Mouse (Mus musculus) right cerebral cortex, postnatal 10 days (tissue): ENCODE measurements at regions not wholly inside any gene's neighbourhood (a gene's known extent, or its start where the extent isn't known, plus 50 kb on each side); places are given as distances from the start of the nearest gene placed in this dataset.
A peak's percentile ranks its signal among the peaks of the same experiment; 100 is the strongest.
"Not testable (repeated sequence)": the region's sequence is repeated elsewhere in the genome, so short reads cannot be mapped to it uniquely, and the experiment has no call there.

Experiments used
- DNase-seq, 2 experiments: peaks; one replicate each; pipeline ENCODE4 v3.0.0; 2021; ENCODE audit warnings: low spot score in 2 of 2

DNA sequence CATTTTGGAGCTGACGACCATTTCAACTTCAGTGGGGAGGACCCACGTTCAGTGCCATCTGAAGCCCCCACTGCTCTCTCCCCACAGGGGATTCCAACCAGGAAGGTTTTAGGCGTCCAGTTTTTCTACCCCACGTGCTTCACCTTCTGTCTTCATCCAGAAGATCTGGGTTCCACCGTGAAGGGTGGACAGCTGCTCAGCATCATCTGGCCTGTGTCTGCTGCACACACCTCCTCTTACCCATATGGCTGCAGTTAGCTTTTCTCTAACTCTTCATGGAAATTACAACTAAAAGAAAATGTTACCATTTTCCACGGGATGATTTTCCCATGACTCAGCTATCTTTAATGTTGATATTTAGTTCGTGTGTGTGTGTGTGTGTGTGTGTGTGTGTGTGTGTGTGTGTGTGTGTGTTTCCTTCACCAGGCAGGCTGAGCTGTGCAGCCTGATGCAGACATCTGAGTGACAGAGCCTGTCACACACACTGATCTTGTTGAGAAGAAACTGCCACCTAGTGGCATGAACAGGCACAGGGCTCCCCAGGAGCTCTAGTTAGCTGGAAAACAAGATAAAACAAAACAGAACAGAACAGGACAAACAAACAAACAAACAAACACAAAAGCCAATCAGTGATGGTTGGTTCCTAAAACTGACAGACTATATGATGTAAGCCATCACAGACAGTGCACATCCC is 107.5 kb upstream of the Rasgrp1 start:
- peak; percentile 62 to 64 for DNase-seq

DNA sequence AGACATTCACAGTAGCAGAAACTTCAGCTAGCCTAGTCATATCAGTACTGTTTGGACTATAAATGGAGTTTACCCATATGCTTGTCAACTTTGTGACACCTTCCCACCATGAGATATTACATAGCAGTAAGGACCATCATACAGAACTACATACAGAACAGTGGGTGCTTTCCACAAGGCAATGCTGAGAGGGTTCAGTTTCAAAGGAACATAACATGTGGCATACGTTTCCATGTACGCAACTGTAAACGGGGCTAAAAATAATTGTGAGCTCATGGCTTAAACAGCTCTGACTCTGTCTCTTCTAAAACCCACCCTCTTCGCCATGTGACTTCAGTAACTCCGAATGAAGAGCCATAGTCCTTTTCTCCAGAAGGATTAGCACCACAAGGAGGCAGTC is 109.0 kb upstream of the Rasgrp1 start:
- no peak for DNase-seq

DNA sequence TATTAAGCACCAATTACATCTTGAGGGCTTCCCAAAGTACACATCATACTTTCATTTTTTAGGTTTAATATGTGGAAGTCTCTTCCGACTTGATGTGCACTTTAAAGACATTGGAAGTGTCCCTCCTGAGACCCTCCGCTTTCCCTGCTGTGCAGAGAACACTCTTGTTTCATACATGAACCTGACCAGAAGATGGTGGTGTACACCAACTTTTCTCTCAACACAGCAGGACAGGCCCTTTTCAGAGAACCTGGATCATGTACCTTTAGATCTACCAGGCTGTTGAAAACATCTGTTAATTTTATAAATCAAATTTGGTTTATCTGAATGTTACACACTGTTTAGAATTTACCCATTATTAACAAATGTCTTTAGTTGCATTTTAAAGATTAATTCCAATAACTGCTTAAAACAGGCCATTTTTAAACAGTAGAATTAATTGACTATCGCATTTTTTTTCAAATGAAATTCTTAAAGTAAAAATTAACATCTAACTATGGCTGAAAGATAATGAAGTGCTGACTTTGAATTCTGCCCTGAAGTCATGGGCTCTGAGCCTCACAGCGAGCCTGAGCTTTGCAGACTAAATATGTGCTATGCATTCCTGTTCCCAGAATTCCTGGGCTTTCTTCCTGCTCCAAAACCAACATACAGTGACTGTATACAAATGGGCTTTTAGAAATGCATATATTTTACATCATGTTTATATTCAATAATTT is 112.4 kb upstream of the Rasgrp1 start:
- no peak for DNase-seq

DNA sequence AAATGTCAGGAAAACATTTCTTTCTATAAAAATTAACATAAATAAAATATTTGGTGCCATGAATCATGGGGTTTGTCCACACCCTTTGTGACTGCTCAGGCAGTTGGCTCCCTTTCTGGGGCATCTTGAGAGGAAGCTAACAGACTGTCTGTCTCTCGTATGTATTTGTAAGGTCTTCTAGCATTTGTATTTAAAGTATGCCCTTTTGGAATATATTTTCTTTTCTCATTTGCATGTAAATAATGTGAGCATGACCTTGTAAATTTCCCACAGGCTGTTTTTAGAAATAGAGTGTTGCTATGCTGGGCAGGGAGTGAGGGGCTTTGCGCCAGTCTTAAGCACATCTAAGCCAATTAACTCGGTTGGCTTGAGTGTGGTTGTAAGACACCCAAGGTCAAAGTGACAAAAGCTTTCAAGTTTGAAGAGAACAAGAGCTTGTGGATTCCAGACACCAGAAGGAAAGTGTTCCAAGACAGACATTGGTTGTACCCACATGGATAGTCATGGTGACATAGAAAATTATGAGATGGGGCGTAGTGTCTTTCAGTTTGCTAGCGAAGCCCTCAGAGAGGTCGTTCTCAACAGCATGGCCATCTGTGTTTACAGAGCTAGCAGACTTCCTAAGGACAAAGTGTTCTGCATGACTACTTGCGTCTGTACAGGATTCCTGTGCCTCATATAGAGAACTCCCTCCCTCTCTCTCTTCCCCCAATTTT is 113.1 kb upstream of the Rasgrp1 start:
- no peak for DNase-seq

GRCm38 (mm10) chr2:117456456-117457020 is 113.7 kb upstream of the Rasgrp1 start:
- no peak for DNase-seq

- DNase-seq = no peak
These were observed 118.9 kb upstream of the Rasgrp1 start for GRCm38 (mm10) chr2:117461541-117462290.

DNA sequence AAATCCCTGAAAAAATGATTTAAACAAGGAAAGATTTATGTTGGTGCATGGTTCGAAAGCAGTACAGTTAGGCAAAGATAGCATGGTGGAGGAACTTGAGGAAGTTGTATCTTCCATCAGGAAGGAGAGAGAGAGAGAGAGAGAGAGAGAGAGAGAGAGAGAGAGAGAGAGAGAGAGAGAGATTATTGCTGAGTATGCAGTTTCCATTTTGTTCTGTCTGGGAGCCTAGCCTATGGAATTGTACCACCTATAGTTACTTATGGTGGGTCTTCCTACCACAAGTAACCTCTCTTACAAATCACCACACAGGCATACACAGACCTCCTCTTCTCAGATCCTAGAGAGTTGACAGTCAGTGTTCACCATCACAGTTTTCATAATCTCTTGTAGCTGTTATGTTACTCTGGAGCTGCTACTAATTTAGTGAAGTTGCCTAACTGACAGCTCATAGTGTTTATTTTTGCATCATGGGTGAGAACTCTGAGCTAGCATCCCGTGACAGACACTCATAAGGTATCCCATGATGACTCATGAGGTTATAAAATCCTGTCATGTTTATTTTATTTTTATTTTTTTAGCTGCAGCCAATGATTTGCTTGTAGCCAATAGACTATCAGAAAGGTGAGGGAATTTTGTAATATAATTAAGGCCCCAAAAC is 132.2 kb upstream of the Rasgrp1 start:
- DNase-seq = no peak

- DNase-seq = no peak
These were observed 132.8 kb upstream of the Rasgrp1 start for GRCm38 (mm10) chr2:117475561-117475960.

GRCm38 (mm10) chr2:117477503-117477902 is 134.7 kb upstream of the Rasgrp1 start:
- not testable (repeated sequence) for DNase-seq

DNA sequence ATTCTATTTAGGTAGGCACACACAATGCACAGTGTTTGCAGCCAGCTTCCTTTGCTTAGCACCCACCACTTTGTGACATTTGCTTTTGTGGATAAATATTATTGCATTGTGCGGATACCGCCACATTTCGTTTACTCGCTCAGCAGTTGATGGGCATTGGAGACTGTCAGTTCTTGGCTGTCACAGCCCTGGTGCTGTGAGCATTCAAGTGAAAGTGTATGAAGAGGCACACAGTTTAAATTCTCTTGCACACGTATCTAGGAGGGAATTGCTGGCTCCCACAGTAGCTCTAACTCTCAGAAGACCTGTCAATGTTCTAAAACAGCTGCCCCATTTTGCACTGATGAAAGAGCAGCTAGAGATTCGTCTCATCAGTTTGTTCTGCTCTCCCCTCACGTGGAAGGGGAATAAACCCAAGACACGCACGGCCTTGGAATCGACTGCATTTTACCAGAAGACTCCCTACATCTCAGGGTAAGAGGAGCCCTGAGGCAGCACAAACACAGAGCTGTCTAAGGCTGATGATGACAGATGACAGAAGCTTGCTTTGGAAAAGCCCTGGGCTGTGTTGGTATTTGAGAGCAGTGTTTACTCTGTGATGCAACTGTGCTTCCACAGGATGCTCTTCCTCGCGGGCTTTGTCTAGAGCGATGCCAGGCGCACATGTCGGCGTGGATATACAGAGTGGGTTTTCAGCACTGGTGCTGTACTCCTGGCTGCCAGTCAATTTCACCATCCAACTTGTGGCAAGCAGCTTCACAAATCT is 136.6 kb upstream of the Rasgrp1 start:
- not testable (repeated sequence) for DNase-seq

- DNase-seq = peak in 1 of 2 experiments; percentile 22
These were observed 143.6 kb upstream of the Rasgrp1 start for GRCm38 (mm10) chr2:117486447-117486846.

- DNase-seq = no peak
These were observed 155.8 kb upstream of the Rasgrp1 start for GRCm38 (mm10) chr2:117498565-117498964.

- DNase-seq = no peak
These were observed 159.8 kb upstream of the Rasgrp1 start for GRCm38 (mm10) chr2:117502611-117503010.

DNA sequence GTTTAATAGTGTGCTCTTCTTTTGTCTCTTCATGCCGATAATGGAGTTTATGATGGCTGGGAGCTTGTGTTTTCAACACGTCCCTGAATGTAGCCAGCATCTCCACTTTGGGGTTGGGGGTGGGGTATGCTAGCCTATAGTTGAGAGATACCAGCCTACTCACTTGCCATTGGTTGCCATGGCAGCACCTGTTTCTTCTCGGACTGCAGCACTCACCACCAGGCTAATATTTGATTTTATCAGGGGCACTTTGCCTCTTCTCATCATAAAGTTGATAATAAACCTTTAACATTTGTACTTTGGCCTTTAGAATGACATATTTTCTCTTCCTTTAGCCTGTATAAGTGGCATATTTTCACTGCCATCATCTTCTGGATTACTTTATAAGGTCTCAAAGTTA is 168.9 kb upstream of the Rasgrp1 start:
- DNase-seq = peak in 1 of 2 experiments; percentile 23

DNA sequence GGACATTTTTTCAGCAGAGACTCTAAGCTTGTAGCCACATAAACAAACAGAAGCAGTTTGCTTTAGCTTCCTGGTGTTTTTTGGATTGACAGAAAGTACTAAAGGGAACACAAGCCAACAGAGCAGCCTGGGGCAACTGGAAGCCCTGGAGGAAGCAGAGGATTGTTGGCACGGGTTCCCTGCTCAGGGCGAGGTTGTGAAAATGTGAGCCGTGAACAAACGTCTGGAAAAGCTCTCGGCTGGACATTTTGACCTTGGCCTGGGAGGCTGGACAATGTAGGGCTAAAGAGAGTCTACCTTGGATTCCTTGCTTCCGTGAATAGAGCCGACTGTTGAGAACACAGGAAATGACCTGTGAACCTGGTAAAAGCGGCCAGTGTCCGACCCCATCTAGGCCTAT is 169.8 kb upstream of the Rasgrp1 start:
- peak; percentile 22 for DNase-seq

GRCm38 (mm10) chr2:117524437-117524836 is 181.6 kb upstream of the Rasgrp1 start:
- DNase-seq = no peak

DNA sequence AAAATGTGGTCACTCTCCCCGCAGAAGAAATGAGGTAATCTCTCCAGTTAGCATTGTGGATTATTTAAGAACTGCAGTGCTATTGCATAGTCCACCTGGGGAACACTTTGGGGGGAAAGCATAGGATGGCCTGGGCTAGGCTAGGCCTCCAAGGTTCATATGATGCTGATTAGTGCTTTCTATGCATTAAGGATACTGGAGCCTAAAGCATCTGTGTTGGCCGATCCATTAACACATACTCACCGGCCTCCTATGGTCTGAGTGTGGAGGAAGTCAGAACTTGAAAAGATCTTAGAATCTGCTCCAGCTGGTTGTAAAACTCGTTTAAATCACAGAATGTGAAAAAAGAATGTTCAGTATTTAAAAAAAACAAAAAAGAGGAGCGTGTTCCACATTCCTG is 196.1 kb upstream of the Rasgrp1 start:
- no peak for DNase-seq

- no peak for DNase-seq
These were observed 196.5 kb upstream of the Rasgrp1 start for GRCm38 (mm10) chr2:117539285-117539684.

DNA sequence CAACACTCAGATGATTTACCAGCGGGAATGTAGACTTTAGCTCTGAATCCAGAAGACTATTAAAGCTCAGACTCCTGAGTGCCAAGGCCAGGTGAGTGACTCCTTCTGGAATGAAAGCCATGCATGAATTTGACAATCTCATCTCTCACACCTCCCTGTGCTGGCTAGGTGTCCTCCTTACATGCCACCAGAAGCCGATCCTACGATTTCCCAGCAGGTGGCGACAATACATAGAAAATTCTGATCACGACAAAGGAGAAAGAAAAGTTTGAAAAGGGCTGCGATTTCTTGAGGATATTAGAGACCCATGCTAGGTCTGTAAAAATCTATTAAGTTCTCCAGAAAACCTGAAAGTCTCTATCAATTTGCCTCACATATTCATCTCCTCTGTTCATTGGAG is 198.7 kb upstream of the Rasgrp1 start:
- peak; percentile 80 to 86 for DNase-seq

DNA sequence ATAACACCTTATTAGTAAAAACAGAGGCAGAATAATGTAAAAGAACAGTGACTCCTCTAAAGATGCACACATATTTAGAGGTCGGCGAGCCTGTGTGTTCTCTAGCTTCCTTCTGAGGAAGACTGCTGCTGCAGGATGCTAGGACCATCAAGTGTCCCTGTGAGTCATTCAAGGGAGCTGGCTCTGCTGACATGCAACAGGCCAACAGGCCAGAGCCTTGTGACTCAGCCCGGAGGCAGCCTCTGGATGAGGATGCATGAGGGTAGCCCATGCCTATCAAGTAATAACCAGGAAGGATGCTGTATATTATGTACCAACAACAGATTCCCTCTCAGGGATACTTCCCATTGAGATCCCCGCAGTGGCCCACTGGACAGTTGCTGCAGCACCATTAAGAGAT is 199.5 kb upstream of the Rasgrp1 start:
- DNase-seq = no peak
